Mouse (Mus musculus) heart, postnatal 4 days (tissue): ENCODE measurements around the gene 9930111J21Rik2. TPM values are rescaled to one million over a fixed set of nuclear protein-coding genes. Genes with fewer than 3 reads are reported as not detected.
"Not testable (repeated sequence)": the region's sequence is repeated elsewhere in the genome, so short reads cannot be mapped to it uniquely, and the experiment has no call there.

Experiments
- DNase-seq: peaks from one replicate; pipeline ENCODE4 v3.0.0; 2021
- total RNA-seq, 2 experiments: library from RNA; stranded (reverse); gene quantifications; 2 replicates each; pipeline ENCODE4 v1.2.3; 2021

9930111J21Rik2 gene
- total RNA-seq, 2 experiments from 2014 or later: 3.6 to 3.9 TPM

- peak; percentile 41 for DNase-seq
Measured at GRCm38 (mm10) chr11:49076001-49076757, 25.1 kb upstream of the 9930111J21Rik2 start, which contains the start of gene Ifi47. TSS of gene Ifi47 (plus strand) at chr11:49076587.

DNA sequence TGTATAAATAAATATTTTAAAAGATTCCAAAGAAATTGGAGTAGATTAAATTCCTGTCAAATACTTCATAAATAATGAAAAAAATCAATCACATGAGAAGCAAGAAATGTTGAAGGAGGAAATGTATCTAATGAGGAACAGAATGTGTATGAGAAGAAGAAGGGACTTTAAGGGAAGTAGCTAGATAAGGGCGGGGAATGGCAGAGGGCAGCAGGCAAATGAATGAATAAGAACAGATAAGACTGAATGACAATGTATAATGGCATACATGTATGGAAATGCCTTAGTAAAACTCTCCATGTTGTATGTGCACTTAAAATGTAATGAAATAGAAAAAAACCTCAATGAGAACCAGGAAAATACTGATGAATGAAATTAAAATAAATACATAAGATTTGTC lies 17.3 kb upstream of the 9930111J21Rik2 start:
- no peak for DNase-seq

GRCm38 (mm10) chr11:49063713-49064469 lies 12.8 kb upstream of the 9930111J21Rik2 start, which contains the start of gene Tgtp2:
TSS of gene Tgtp2 (minus strand) at chr11:49064206.
- DNase-seq: not testable (repeated sequence)

DNA sequence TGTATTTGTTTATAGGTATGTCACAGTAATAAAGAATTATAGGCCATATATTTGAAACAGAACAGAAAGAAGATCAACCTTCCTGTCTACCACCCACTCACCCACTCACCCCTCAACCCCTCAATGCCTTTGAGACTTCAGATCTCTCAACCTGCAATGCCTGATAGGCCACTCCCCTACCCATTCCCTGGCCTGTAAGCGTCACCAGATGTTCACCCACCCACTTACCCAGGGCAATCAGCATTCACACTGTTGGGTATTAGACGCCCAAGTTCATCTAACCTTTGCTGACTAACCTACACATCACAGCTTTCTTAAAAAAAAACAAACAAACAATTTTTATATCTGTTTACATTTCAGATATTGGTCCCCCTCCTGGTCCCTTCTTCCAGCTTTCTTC lies 10.8 kb upstream of the 9930111J21Rik2 start:
- DNase-seq: not testable (repeated sequence)

- DNase-seq: not testable (repeated sequence)
Measured at GRCm38 (mm10) chr11:49060061-49060460, 9.0 kb upstream of the 9930111J21Rik2 start.

- DNase-seq: not testable (repeated sequence)
Measured at GRCm38 (mm10) chr11:49051894-49052293, 852 bp upstream of the 9930111J21Rik2 start.

- not testable (repeated sequence) for DNase-seq
Measured at GRCm38 (mm10) chr11:49050064-49050463, 978 bp downstream of the 9930111J21Rik2 start.

DNA sequence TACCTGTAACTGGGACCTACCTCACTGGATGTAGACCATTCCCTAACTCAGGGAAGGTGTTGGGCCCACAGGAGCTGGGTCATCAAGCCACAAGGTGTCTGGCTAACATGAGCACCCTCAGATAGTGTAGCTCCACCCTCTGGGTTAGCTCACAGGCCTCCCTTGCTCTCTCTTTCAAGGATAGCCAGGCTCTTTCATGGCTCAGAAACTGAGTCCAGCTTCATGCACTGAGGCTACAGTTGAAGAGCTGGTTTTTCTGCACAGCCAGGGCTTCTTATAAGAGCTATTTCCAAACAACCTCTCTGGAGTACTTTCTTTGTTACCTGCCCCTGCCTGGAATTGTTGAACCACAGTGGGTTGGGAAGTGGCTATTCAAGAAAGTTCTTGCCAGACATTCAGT lies 39.0 kb downstream of the 9930111J21Rik2 start:
- not testable (repeated sequence) for DNase-seq

DNA sequence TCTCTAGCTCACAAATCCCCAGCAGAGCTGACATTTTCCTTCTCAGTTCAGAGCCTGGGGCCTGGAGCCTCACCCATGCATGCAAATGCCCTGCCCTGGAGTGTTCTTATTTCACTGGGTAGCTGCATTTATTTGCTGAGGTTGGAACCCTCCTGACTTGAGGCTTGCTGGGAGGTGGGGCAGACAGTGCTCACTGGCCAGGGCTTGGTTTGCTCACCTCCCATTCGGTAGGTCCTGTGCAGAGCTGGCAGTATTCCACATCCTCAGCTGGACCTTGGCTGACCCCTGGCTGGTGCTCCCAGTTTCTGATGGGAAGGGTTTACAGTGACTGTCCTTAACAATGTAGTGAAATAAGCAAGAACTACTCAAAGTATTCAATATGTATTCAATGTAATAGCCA lies 44.3 kb downstream of the 9930111J21Rik2 start:
- not testable (repeated sequence) for DNase-seq

DNA sequence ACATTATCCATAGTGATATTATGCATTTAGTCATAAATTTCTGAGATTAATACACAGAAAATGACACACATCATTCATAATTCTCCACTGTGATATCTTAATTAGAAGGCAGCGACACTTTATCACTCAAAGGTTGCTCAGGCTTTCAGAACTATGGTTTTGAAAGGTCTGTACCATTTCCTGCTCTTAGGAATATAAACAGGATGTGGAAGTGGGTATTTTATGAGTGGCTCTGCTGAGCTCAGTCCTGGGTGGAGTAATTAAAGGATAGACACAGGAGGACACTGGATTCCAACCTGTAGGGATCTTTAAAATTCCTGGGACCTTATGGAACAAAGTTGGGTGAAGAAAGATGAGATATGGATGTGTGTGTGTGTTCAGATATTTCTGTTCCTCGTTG lies 44.7 kb downstream of the 9930111J21Rik2 start:
- not testable (repeated sequence) for DNase-seq

DNA sequence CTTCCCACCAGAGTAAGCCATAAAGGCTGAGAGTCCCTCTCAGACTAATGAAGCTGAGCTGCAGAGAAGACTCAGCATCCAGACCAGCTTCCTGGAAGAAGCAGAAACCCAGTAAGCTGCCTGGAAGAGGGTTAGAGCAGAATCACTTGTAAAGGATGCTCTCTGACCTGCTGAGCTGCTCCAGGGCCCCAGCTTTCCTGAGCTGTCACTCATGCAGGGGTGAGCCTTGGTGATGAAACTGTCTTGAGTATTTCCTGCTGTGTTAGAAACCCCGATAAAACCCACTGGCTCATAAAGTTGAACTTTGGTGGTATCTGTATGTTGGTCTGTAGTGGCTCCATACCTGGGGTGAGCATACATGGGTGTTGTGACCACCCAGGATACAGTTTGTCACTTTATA lies 50.6 kb downstream of the 9930111J21Rik2 start:
- not testable (repeated sequence) for DNase-seq

DNA sequence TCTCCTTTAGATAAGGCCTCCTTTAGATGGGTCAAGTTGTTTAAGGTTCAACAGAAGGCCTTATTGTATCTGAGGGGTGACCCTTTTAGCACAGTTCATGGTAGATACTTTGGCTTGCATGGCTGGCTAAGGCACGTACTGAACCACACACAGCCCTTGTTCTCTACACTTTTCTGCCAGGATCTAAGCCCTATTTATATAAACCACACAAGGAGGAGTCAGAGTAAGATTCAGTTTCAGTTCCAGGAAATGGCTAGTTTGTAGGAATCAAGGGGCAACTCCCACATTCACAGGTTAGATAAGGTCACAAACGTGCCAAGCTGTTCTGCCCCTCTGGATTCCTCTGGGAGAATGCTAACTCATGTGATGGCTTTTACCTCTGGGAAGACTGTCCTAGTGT lies 57.0 kb downstream of the 9930111J21Rik2 start, which contains the start of gene Tgtp1:
Tgtp1 (minus strand) TSS at position 155 of the 400 bp plus-strand sequence.
- DNase-seq: not testable (repeated sequence)

DNA sequence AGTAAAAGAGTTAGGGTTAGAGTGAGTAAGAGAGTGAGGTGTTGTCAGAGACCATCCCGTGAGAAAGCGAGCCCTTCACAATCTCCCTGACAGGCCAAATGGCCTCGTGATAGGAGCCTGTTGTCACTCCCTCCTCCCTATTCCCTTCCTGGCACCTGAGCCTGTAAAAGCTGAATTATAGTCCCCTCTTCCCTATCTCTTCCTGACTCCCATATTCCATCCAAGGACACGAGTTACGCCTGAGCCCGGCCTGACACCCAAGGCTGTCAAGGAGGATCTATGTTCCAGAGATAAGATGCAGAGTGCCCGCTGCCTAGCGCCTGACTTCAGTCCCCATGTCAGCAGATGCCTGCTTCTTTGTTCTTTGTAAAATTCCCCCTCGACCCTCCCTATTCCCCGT lies 57.7 kb downstream of the 9930111J21Rik2 start:
- DNase-seq: not testable (repeated sequence)

GRCm38 (mm10) chr11:48991740-48992520 lies 59.1 kb downstream of the 9930111J21Rik2 start, which contains the start of gene Gm12185:
TSS of gene Gm12185 (minus strand) at chr11:48992226.
- not testable (repeated sequence) for DNase-seq

DNA sequence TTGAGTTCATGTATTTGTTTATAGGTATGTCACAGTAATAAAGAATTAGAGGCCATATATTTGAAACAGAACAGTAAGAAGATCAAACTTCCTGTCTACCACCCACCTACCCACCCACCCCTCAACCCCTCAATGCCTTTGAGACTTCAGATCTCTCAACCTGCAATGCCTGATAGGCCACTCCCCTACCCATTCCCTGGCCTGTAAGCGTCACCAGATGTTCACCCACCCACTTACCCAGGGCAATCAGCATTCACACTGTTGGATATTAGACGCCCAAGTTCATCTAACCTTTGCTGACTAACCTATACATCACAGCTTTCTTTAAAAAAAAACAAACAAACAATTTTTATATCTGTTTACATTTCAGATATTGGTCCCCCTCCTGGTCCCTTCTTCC lies 61.1 kb downstream of the 9930111J21Rik2 start:
- DNase-seq: not testable (repeated sequence)

DNA sequence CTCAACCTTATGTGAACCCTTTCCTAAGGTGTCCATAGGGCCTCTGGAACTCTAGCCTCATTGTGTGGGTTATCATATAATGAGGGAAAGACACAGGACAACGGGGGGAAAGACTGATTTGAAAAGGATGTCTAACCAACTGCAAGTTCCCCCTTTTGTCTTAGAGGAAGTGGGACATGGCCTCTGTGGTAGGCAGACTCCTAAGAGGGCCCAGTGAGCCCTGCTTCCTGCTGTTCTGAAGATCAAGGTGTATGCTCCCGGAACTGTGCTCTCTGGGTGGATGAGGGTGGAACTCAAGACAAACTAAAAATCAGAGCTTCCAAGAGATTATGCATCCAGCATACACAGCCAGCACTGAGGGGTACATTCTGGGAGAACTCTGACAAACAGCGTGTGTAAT lies 62.8 kb downstream of the 9930111J21Rik2 start:
- DNase-seq: not testable (repeated sequence)

GRCm38 (mm10) chr11:48982848-48983247 lies 68.2 kb downstream of the 9930111J21Rik2 start:
- DNase-seq: not testable (repeated sequence)

DNA sequence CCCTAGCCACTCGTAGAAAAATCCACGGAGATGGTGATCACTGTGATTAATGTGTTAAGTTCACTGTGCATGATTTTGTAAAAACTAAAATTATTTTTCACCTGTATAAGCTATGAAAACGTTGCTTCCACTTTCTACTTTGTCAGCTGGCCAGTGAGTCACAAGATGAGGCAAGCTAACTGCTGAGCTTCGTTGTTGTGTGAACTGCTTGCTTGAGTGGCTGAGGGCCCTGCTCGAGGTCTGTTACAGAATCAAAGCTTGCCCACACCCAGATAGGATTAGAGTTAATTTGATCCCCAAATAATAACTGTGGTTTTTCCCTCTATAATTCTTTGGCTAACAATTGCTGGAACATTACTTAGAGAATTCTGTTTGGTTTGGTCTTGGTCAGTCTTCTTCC lies 71.0 kb downstream of the 9930111J21Rik2 start:
- not testable (repeated sequence) for DNase-seq

GRCm38 (mm10) chr11:48979251-48979650 lies 71.8 kb downstream of the 9930111J21Rik2 start, which contains the start of gene 9930111J21Rik1:
TSS of gene 9930111J21Rik1 (minus strand) at chr11:48979398.
- DNase-seq: not testable (repeated sequence)

DNA sequence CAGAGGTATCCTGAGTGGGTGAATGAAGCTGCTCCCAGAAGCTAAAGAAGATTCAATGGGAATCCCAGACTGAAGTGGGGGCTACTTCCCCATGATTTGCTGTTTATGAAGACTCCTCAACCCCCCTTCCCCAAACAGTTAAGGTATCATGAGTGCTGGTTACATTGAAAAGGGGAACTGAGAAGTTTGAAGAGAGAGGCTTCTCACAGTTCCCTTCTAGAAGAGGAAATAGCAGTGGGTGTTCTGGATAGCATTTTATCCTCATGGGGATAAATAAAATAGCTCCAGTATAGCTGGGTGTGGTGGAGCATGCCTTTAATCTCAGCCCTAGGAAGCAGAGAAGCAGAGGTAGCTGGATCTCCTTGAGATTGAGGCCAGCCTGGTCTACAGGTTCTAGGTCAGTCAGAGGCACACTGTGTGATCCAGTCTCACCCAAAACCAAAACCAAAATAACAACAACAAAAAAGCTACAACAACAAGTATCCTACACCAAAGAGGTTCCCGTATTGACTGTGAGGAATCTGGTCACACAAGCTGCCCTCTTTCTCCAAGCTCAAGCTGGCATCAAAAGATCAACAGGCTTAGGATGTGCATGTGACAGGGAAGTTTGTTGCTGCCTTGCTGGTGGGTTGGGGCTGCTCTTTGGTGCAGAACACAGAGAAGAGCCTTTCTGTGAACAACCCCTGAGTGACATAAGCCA lies 72.7 kb downstream of the 9930111J21Rik2 start, which contains the start of gene Olfr56:
Olfr56 (plus strand) TSS at position 650 of the 700 bp plus-strand sequence.
- not testable (repeated sequence) for DNase-seq

DNA sequence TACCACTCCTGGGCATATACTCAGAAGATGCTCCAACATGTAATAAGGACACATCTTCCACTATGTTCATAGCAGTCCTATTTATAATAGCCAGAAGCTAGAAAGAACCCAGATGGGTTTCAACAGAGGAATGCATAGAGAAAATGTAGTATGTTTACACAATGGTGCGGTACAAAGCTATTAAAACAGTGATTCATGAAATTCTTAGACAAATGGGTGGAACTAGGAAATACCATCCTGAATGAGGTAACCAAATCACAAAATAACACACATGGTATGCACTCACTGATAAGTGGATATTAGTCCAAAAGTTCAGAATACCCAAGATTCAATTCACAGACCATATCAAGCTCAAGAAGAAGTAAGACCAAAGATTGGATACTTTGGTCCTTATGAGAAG lies 76.4 kb downstream of the 9930111J21Rik2 start:
- not testable (repeated sequence) for DNase-seq
